Mouse (Mus musculus) G1E-ER4 (cell line): ENCODE measurements around the gene Spns2. TPM values are rescaled to one million over a fixed set of nuclear protein-coding genes. Genes with fewer than 3 reads are reported as not detected.

Experiments used
- GATA1 ChIP-seq: IDR thresholded peaks from one replicate; pipeline ENCODE4 v1.8.0; 2012; ENCODE audit warnings: low read length, inconsistent platforms
- polyA plus RNA-seq: library from polyadenylated mRNA; stranded (reverse); fragments of >175 nt; gene quantifications from 2 replicates; pipeline ENCODE4 v1.2.3, GENCODE M21; 2012

Gene Spns2
- polyA plus RNA-seq, 1 experiment = 25.2 TPM

DNA sequence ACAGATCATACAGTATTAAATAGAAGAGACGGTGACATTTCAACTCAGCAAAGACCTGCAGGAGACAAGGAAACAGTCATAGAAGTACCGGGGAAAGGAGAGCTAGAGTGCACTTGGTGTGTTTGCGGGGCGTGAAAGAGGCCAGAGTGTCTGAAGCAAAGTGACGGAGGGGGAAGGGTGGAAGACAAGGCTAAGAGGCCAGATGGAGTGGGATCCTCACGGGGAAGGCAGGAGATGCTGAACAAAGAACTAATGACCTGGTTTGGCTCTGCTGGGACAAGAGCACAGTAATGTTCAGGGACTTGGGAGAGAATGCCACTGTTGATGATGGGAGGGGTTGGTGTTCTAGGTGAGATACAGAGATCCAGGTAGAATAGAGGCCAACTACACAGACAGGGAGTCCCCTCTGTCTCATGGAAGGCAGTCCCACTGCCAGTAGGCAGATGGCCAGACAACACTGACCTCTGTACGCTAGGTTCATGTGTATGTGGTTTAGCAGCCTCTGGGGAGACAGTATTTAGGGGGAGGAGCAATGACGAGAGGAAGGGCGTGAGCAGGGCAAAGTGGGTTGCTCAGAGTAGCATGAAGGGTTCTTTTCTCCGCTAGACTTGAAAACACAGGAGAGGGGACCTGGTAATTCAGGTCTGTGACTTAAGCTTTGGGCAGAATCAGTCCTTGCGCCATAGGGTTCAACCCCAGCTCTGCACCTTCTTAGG, 23.6 kb downstream of the Spns2 start:
- TF ChIP-seq GATA1 = no peak

GRCm38 (mm10) chr11:72464821-72465220, 24.9 kb downstream of the Spns2 start:
- no peak for TF ChIP-seq GATA1

DNA sequence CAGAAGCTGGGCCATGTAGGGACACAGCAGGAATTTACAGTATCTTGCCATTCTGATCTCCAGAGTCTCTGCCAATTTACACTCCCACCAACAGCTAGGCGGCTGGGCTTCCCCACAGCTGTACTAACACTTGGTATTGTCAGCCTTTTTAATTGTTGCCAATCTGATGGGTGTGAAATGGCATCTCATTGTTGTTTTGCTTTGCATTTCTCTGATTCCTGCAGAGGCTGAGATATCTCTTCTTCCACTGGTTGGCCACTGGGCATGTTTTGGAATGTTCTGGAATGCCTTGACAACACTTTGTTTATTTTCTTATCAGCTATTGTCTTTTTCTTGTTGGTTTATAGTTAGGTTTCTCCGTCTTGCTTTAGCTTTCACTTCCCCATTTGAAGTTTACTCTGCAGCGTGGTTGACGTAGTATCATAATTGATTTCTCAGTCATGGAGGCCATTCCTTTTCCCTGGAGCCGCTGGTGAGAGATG, 28.2 kb downstream of the Spns2 start:
- TF ChIP-seq GATA1 = no peak

DNA sequence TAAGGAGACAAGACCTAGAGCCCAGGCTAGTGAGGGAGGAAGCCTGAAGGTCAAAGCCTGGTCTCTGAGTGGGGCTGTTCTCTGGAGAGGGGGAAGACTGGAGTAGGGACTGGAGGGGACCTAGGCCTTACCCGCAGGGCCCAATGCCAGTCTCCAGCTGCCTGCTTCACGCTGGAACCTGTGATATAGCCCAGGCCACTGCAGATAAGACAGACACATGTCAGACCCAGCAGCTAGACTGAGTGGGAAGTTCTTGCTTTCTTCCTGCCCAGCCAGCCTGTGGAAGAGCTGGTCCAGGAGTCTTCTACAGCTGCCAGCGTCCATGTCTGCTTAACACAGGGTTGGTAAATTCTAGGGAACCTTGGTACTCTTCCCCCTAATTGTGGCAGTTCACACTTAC, 31.2 kb downstream of the Spns2 start:
- TF ChIP-seq GATA1 = no peak

DNA sequence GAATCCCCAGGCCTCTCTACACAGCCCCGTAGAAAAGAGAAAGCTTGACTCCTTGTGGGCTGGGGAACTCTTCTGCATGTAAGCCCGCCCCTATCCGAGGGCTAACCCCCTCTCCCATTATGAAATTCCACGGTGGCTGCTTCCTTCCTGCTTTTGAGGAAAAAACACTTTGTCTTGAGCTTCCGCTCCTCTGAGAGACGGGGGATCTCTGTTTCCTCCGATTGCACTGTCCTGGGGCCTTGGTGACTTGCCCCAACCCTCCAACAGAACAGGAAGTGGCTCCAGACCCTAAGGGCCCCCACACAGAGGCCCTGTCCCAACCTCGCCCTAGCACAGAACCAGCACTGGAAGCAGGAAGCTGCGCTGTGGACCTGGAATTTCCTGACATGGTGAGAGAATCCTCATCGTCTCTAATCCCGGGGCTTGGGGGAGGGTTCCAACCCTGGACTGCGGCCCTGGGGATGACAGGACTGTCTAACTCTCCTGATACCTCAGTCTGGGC, 31.7 kb downstream of the Spns2 start:
- no peak for TF ChIP-seq GATA1

- TF ChIP-seq GATA1 = no peak
These were observed 34.0 kb downstream of the Spns2 start for GRCm38 (mm10) chr11:72455694-72456093.

- TF ChIP-seq GATA1 = no peak
These were observed 36.4 kb downstream of the Spns2 start for GRCm38 (mm10) chr11:72453105-72453953.

DNA sequence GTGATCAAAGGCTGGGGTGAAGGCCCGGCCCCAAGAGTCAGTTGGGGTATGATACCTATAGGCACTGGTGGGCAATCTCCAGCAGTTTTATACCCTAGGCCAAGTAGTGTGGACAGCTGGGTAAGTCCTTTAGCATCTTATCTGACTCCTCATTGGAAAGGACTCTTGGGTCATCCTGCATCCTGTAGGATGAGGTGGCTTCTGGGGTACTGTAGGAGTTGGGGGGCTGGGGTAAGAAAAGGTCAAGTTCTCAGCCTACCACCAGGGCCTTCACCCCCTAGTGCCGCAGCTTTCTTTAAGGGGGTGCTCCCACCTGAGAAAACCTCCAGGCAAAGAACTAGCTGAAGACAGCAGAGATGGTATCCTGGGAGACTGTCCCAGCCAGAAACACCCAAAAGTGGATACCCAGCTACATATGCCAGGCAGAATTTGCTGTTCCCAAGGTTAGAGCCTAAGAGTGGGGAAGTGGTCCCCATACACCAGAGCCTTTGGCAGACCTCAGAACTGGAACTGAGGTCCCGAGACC, 37.5 kb downstream of the Spns2 start:
- no peak for TF ChIP-seq GATA1

DNA sequence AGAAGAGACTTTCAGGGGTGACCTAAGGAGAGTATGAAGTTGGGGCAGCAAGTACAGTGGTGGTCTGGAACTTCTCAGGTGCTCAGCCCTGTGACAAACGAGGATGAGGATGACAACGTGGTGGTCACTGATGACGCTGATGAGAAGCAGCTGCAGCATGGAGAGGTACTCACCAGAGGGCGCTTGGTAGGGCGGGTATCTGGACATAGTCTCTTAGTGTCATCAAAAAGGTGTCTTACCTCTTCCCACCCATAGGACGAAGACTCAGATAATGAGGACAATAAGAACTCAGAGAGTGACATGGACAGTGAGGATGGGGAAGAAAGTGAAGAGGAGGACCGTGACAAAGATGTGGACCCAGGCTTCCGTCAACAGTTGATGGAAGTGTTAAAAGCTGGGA, 42.2 kb downstream of the Spns2 start:
- TF ChIP-seq GATA1 = no peak

DNA sequence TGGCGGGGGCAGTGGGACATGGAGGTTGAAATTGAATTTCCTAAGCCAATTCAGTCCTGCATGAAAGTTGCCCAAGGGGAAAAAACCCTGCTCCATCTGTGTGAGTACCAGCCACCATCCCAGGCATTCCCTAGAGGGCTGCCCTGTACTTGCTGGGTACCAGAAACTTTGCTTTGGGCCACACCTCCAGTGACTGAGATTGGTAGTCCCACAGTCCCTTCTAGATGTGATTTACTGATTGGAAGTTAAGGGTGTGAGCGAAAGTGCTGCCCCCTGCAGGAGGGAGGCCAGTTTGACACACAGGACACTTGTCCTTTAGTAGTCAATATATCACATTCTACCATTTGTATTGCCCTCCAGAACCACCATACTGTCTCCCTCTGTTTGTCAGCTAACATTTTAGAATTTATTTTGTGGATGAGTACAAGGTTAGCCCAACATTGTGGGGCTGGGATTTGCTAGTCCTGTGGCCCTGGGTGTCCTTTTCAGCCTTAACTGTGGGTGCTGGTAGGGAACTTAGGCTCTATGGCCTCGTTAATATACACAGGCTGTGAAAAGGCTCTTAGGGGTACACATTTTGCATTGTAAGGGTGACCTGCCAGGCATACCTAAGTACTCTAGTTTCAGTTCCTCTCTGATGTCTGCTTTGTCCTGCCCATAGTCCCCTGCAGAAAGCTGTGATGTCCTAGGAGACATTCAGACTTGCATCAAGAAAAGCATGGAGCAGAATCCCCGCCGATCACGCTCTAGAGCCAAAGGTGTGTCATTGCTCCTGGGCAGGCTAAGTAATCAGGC, 43.2 kb downstream of the Spns2 start:
- no peak for TF ChIP-seq GATA1

DNA sequence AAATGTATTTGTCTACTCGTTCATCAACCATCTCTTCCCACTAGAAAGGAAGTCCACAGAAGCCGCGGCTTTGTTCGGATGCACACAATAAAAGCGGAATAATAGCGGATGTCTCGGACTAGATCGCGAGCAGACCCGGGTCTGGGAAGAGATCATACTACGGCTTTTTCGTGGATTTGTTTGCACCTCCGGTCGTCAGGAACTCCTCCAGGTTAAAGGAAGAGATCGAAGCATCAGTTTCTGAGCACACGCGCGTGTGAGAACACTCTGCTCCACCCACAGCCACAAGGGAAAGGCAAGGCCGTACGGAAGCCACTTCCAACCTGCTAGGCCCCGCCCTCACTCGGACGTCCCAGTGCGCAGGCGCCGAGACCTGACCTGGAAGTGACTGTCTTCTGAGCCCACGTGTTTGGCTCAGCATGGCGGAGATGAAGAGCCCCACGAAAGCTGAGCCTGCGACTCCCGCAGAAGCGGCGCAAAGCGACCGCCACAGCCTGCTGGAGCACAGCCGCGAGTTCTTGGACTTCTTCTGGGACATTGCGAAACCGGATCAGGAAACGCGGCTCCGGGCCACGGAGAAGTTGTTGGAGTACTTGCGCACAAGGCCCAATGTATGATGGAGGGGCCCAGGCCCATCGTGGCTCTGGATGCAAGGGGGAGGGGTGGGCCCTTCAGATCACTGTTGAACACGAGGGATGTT, 48.6 kb downstream of the Spns2 start, which contains the start of gene Mybbp1a:
Gene Mybbp1a, plus strand, starts transcription at position 391 of the 700 bp plus-strand sequence.
- no peak for TF ChIP-seq GATA1

DNA sequence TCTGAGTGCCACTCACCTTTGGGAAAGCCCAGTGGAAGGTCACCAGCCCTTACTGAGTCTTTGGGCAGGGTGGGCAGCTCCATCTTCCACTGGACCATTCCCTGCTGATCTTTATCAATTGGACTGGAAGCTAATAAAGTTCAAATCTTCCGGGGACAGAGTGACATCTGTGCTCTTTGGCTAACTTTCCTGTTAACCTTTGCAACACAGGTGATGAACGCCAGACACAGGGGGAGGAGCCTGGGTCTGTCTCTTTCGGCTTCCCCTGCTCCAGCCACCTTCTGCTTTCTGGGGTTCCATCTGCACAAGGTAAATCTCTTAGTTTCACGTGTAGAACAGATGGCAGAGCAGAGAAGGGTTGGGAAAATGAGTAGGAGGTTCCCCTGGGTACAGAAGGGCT, 51.3 kb downstream of the Spns2 start:
- TF ChIP-seq GATA1 = no peak

GRCm38 (mm10) chr11:72436756-72437650, 52.7 kb downstream of the Spns2 start:
- TF ChIP-seq GATA1 = no peak

- TF ChIP-seq GATA1 = no peak
These were observed 53.4 kb downstream of the Spns2 start for GRCm38 (mm10) chr11:72436271-72436670.
